Mouse (Mus musculus) hindbrain, embryonic 10.5 days (tissue): ENCODE measurements around the gene C130050O18Rik. TPM values are rescaled to one million over a fixed set of nuclear protein-coding genes. Genes with fewer than 3 reads are reported as not detected.

ENCODE experiments used
- DNase-seq: peaks from one replicate; pipeline ENCODE4 v3.0.0-alpha.2; 2017; ENCODE audit warnings: low spot score
- H3K27ac ChIP-seq: fragments of 300-500 bp; sonication (generic); 2 replicates; pipeline ENCODE4 v1.5.1; 2016; ENCODE audit warnings: mild to moderate bottlenecking, moderate library complexity
- H3K27me3 ChIP-seq: fragments of 300-500 bp; sonication (generic); 2 replicates; pipeline ENCODE4 v1.6.1; 2016; ENCODE audit warnings: mild to moderate bottlenecking; ENCODE audit not compliant: poor library complexity, insufficient read depth, severe bottlenecking
- H3K36me3 ChIP-seq: fragments of 300-500 bp; sonication (generic); 2 replicates; pipeline ENCODE4 v1.6.1; 2016; ENCODE audit warnings: mild to moderate bottlenecking, moderate library complexity
- H3K4me1 ChIP-seq: fragments of 300-500 bp; sonication (generic); replicated peaks from 2 replicates; pipeline ENCODE4 v1.6.1; 2016; ENCODE audit warnings: mild to moderate bottlenecking
- H3K4me3 ChIP-seq: fragments of 300-500 bp; sonication (generic); 2 replicates; pipeline ENCODE4 v1.5.1; 2016; ENCODE audit warnings: mild to moderate bottlenecking, moderate library complexity
- H3K9me3 ChIP-seq: fragments of 300-500 bp; sonication (generic); 2 replicates; pipeline ENCODE4 v1.6.1; 2016; ENCODE audit warnings: mild to moderate bottlenecking, moderate library complexity
- WGBS: fragments of 180-500 bp; shearing (Covaris S2); methylation state at CpG from one replicate; pipeline ENCODE4 v1.1.7; 2016; 5-methylcytosine and 5-hydroxymethylcytosine counted together
- polyA plus RNA-seq: library from polyadenylated mRNA; unstranded; fragments of >200 nt; fragmentation: Nextera tagmentation; extraction: Ambion mirVana; gene quantifications from 2 replicates; pipeline ENCODE4 v1.2.1, GENCODE M21; 2016

Gene C130050O18Rik
- polyA plus RNA-seq, 1 experiment from 2014 or later = 0.43 TPM

DNA sequence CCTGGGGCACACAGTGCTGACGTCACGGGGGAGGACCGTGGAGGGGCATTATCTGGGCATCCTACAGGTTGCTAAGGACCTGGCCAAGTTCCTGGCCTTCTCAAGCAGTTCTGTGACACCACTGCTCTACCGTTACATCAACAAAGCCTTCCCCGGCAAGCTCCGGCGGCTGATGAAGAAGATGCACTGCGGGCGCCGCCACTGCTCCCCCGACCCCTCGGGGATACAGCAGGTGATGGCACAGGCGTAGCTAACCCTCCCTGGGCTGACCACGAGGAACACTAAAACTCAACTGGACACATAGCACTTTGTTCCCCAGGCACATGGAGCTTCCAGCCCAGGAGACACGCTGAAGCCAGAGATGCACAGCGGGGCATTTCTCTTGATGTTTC, 11.9 kb upstream of the C130050O18Rik start:
- Histone ChIP-seq H3K4me3 (no peak overlapping the region), H3K9me3 (no peaks in the 10 kb centered on the region), H3K36me3 (0 out of 2 replicates have a peak, but pooled peaks cover 8% of the 10 kb centered on the region), H3K4me1 (peaks cover 47% of the 10 kb centered on the region), H3K27ac (peak overlapping the region; percentile 40; the same call in 1 of the 2 replicates), H3K27me3 (no peaks in the 10 kb centered on the region)
- WGBS = 89% methylated on average over 16 of the region's 16 CpGs
- no peak for DNase-seq

DNA sequence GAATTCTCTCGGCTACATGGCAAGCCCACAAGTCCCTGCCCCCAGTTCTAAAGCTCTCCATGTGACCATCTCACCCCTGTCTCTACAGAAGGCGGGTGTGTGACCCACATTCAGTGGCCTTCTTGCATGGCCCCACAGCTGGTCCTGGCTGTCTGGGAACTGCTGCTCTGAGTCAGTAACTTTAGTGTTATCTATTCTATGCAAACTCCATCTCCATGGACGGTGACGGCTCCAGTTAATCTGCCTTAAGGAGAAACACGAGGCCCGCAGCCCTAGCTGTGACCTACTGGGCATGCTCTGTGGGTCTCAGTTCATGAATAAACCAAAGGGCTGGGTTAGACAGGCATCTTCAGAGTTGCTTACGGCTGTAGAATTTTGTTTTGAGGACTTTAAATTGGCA, 10.7 kb upstream of the C130050O18Rik start:
- Histone ChIP-seq H3K36me3 (0 out of 2 replicates have a peak, but pooled peaks cover 8% of the 10 kb centered on the region), H3K9me3 (no peaks in the 10 kb centered on the region), H3K4me3 (no peak overlapping the region), H3K27ac (no peak overlapping the region), H3K27me3 (no peaks in the 10 kb centered on the region), H3K4me1 (peaks cover 42% of the 10 kb centered on the region)
- WGBS = 76% methylated on average over 7 of the region's 7 CpGs
- no peak for DNase-seq

DNA sequence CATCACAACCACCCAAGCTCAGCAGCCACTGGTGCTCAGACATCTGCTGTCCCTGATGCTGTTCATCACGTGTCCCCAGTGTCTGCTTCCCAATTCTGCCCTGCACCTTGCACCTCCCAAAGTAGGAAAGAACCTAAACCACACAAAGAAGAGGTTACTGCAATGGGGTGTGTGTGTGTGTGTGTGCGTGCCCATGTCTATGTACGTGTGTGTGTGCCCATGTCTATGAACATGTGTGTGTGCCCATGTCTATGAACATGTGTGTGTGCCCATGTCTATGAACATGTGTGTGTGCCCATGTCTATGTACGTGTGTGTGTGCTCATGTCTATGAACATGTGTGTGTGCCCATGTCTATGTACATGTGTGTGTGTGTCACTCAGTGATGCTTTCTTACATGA, 9.6 kb upstream of the C130050O18Rik start:
- H3K4me1 ChIP-seq = peaks cover 34% of the 10 kb centered on the region
- WGBS = 95% methylated on average over 4 of the region's 4 CpGs
- 0 out of 2 replicates have a peak overlapping the region, but pooled peaks have one; percentile 45 for H3K27ac ChIP-seq
- no peaks in the 10 kb centered on the region for H3K27me3 ChIP-seq
- no peak for DNase-seq
- 0 out of 2 replicates have a peak, but pooled peaks cover 8% of the 10 kb centered on the region for H3K36me3 ChIP-seq
- no peak overlapping the region for H3K4me3 ChIP-seq
- H3K9me3 ChIP-seq = no peaks in the 10 kb centered on the region

DNA sequence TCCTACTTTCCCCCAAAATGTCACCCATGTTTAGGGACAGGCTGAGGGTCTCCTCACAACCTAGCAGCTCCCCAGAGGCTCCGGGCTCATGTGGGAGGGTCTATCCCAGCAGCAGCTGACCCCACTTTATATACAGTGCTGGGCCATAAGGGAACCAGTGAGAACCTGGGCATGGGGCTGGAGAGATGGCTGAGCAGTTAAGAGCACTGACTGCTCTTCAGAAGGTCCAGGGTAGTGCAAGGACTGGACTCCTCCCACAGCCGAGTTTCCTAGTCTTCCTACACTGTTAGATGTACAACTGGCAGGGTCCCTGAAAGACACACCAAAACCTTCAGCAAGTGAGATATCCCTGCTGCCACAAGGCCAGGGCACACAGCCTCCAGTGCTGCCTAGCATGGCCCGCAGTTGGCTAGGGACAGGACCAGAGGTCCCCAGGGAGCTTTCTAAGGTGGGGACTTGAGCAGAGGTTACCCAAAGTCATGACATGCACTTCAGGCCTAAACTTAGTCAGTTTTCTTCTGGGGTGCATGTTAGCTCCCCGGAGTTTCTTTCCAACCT, 7.6 kb upstream of the C130050O18Rik start:
- Histone ChIP-seq H3K4me3 (no peak overlapping the region), H3K4me1 (peaks cover 22% of the 10 kb centered on the region; the same call in 1 of the 2 replicates), H3K9me3 (no peaks in the 10 kb centered on the region), H3K27ac (no peak overlapping the region), H3K36me3 (0 out of 2 replicates have a peak, but pooled peaks cover 6% of the 10 kb centered on the region), H3K27me3 (no peaks in the 10 kb centered on the region)
- whole genome bisulfite sequencing = 89% methylated on average over 4 of the region's 4 CpGs
- no peak for DNase-seq

DNA sequence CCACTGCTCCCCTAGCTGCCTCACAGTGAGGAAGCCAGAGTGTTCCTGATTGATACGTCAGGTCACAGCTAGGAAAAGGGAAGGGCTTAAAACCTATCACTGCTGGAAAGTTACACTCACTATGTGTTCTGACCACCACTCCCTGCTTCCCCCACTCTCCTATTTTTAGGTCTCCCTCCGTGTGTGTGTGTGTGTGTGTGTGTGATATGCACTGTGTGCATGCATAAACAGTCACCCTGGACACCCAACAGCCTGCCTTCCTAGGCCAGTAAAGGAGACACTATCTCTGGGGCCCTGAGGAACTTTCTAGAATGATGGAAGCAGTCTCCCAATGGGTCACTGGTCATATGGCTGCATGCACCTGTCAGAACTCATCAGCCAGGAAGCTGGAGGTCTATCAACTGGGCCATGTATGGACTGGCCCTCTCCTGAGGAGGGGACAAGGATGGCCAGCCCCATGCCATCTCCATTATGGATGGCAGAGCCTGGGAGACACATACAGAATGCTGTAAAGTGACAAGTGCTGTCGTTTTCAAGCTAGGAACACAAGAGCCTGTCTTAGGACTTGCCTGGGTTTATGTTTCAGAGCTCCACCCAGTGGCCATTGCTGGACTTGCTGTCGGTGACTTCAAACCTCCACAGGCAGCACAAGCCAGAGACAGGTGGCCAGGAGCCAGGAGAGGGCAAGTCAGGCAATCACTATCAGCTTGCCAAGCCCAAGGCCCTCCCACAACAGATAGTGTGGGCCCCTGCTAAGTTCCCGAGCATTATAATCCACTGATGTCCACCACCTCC, 6.9 kb upstream of the C130050O18Rik start:
- H3K9me3 ChIP-seq = no peaks in the 10 kb centered on the region
- H3K4me3 ChIP-seq = no peak overlapping the region
- peak; percentile 81 for DNase-seq
- no peak overlapping the region for H3K27ac ChIP-seq
- WGBS = 43% methylated on average over 5 of the region's 5 CpGs
- no peaks in the 10 kb centered on the region for H3K27me3 ChIP-seq
- no peaks in the 10 kb centered on the region for H3K36me3 ChIP-seq
- H3K4me1 ChIP-seq = peaks cover 16% of the 10 kb centered on the region; the same call in 1 of the 2 replicates

DNA sequence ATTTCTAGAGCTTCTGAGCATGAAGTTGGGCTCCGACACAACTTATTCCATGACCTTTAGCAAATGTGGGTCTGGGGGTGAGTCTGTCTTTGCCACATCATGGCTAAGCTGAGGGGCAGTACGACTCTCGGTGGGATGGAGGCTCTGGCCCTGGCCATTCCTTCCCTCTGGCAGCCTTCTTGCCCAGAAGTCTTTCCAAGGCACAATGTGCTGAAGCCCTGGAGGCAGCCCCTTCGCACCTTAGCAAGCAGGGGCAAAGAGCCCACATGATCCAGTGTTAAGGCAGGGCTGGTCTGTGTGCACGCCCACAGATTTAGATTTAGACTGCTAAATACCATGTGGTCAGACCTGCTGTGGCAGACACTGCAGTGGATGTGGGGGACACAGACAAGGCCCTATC, 6.3 kb upstream of the C130050O18Rik start:
- Histone ChIP-seq H3K36me3 (no peaks in the 10 kb centered on the region), H3K27ac (no peak overlapping the region), H3K4me3 (no peak overlapping the region), H3K4me1 (peaks cover 15% of the 10 kb centered on the region), H3K27me3 (no peaks in the 10 kb centered on the region), H3K9me3 (no peaks in the 10 kb centered on the region)
- 84% methylated on average over 5 of the region's 5 CpGs for WGBS
- no peak for DNase-seq

DNA sequence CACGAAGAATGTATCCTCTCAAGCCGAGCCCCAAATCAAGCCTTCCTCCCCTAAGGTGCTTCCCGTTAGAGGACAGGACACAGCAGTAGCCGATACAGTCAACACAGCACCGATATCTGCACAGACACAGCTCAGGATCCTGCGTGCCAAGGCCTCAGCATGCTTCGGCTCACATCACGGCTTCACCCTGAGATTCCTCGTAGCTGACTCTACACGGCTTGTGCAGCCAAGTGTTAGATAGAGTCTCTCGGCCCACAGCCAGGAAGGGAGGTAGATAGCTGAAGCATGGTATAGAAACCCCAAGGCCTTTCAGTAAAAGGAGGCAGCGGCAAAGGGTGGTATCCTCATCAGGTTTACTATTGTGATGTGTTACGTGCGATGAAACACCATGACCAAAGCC, 5.1 kb upstream of the C130050O18Rik start:
- 94% methylated on average over 14 of the region's 14 CpGs for WGBS
- no peaks in the 10 kb centered on the region for H3K9me3 ChIP-seq
- no peak overlapping the region for H3K4me3 ChIP-seq
- H3K4me1 ChIP-seq = peaks cover 19% of the 10 kb centered on the region
- H3K36me3 ChIP-seq = no peaks in the 10 kb centered on the region
- no peak for DNase-seq
- H3K27me3 ChIP-seq = no peaks in the 10 kb centered on the region
- no peak overlapping the region for H3K27ac ChIP-seq

DNA sequence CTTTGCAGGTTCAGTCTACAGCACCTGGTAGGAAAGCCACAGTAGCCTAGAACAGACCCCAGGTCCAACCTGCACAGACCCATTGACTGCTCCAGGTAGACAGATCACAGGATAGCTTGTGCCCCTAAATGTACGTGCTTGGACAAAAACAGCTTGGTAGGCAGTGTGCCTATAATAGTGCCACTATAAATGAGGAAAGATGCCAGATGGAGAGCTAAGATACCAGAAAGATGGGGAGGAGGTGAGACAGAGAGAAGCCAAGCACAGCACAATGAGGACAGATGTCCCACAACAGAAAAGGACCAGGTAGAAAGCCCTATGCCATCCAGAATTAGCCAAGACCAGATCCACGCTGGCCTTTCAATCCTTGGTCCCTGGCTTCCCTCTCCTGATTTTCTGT, 3.0 kb upstream of the C130050O18Rik start:
- no peak overlapping the region for H3K4me3 ChIP-seq
- WGBS = 88% methylated on average over 2 of the region's 2 CpGs
- H3K27me3 ChIP-seq = no peaks in the 10 kb centered on the region
- H3K36me3 ChIP-seq = no peaks in the 10 kb centered on the region
- DNase-seq = no peak
- H3K4me1 ChIP-seq = peaks cover 36% of the 10 kb centered on the region
- H3K27ac ChIP-seq = no peak overlapping the region
- H3K9me3 ChIP-seq = no peaks in the 10 kb centered on the region

DNA sequence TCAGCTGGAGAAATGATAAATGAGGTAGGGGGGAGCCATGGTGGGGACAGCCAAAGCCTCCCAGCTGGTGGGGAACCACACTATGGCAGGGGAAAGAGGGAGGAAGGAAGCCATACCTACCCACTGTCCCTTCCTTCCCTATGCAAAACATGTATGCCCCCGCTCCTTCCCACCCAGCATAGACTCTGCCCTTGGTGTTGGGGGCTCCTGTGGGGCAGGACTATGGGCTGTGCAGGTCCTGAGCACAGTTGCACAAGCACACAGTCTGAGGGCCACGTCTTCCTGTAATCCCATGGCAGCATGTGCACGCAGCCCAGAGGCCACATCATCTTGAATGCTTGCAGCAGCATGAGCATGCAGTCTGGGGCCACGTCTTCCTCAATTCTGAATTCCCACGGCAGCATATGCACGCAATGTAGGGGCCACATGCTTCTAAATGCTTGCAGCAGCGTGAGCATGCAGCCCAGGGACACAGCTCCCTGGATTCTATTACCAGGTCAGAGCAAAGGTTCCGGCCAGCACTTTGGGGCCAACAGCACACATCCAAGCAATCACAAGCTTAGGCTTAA, 1.3 kb upstream of the C130050O18Rik start:
- H3K27ac ChIP-seq = no peak overlapping the region; the same call in 1 of the 2 replicates
- peaks cover 41% of the 10 kb centered on the region for H3K4me1 ChIP-seq
- H3K4me3 ChIP-seq = no peak overlapping the region
- H3K36me3 ChIP-seq = no peaks in the 10 kb centered on the region
- WGBS = 89% methylated on average over 8 of the region's 8 CpGs
- H3K9me3 ChIP-seq = no peaks in the 10 kb centered on the region
- DNase-seq = no peak
- H3K27me3 ChIP-seq = no peaks in the 10 kb centered on the region

DNA sequence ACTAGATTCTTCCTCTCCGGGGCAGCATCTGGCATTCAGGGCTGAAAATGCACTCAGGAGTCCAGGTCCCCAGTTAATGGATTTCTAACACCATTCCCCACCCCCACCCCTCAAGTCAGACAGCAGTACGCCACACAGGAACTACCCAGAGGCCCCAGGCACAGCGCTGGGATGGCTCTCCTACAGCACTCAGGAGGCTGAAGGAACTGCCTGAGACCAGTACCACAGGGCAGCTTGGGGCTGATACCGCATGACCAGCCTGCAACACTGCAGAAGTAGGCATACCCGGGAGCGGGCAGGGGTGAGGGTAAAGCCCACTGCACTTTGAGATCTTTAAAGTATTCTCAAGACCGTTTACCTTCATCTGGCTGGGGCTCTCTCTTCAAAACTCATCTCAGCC, 398 bp downstream of the C130050O18Rik start:
- H3K27me3 ChIP-seq = no peaks in the 10 kb centered on the region
- no peak overlapping the region for H3K4me3 ChIP-seq
- H3K9me3 ChIP-seq = no peaks in the 10 kb centered on the region
- DNase-seq = no peak
- 84% methylated on average over 7 of the region's 7 CpGs for WGBS
- peaks cover 46% of the 10 kb centered on the region for H3K4me1 ChIP-seq
- peak overlapping the region; percentile 62; the same call in 1 of the 2 replicates for H3K27ac ChIP-seq
- 0 out of 2 replicates have a peak, but pooled peaks cover 3% of the 10 kb centered on the region for H3K36me3 ChIP-seq

DNA sequence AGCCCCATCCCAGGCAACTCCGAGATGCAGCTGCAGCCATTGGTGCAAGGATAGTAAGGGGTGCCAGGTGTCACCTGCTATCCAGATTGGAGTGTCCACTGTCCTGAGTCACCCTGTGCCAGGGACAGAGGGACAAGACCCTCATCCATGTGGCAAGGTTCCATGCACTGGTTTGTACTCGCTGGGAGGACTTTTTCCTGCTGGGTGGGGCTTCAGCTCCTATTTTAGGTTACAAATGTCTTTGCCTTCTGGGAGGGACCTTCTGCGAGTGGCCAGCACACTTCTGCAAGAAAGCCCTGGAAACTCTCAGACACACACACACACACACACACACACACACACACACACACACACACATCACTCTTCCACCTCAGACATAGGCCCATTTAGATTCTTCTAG, 873 bp downstream of the C130050O18Rik start:
- H3K4me1 ChIP-seq = peaks cover 46% of the 10 kb centered on the region
- H3K27me3 ChIP-seq = no peaks in the 10 kb centered on the region
- H3K36me3 ChIP-seq = 0 out of 2 replicates have a peak, but pooled peaks cover 3% of the 10 kb centered on the region
- DNase-seq = no peak
- H3K9me3 ChIP-seq = no peaks in the 10 kb centered on the region
- peak overlapping the region; percentile 41; the same call in 1 of the 2 replicates for H3K27ac ChIP-seq
- 89% methylated on average over 3 of the region's 3 CpGs for WGBS
- no peak overlapping the region for H3K4me3 ChIP-seq

DNA sequence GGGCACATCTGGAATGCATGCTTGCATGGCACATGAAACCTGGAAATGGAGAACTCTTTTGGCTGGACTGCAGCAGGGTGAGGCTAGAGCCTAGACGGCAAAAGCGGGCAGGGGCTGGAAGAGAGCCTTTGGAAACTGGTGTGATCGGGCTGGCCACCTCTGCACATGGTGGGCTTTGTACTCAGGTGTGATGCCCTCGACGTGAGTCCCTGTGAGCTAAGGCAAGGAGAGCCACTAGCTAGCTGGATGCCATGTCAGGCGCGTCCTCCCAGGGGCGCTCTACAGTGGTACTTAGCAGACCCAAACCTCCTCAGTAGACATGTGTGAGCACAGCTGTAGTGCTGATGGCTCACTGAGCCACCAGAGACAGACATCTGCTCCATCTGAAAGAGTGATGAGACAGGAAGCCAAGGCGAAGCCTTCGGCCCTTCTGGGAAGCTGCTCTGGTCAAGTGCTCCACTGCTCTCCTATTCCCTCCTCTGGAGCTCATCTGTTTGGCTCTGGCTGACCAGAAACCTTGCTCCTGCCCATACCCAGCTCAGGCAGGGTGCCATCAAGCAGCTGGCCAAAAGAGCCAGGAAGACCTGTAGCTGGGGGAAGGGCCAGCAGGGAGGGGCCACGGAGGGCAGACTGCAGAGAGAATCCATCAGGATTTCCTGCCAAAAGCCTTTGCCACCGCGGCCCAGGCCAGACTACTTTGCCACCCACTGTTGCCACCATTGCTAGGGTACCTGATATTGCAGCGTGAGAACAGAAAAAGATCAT, 2.2 kb downstream of the C130050O18Rik start:
- Histone ChIP-seq H3K27me3 (no peaks in the 10 kb centered on the region), H3K27ac (0 out of 2 replicates have a peak overlapping the region, but pooled peaks have one; percentile 1), H3K4me1 (peaks cover 46% of the 10 kb centered on the region), H3K9me3 (no peaks in the 10 kb centered on the region), H3K36me3 (0 out of 2 replicates have a peak, but pooled peaks cover 3% of the 10 kb centered on the region), H3K4me3 (no peak overlapping the region)
- DNase-seq = no peak
- 89% methylated on average over 14 of the region's 14 CpGs for WGBS
